ENCODE assay signal across 9 mouse cellular contexts in the genomic region with DNA sequence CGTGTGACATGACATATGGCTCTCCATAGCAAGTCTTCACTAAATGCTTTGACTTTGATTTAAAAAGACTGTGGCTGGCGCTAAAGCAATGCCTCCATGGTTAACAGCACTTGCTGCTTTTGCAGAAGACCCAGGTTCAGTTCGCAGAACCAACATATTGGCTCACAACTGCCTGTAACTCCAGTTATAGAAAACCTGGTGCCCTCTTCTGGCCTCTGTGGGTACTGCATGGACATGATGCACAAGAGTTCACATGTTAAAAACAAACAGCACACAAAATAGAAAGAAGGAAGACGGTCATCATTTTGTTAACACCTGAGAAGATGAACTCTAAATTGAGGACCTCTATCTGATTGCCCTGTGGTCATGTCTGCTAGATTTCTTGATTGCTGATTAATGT.
DNase-seq lines count a peak whose midpoint lies in the region; ATAC-seq and TF ChIP-seq lines count a peak whose summit lies in the region.
"Had no signal": no experiment of that assay in that cellular context is flagged by ENCODE, and none has a peak within 500 bp of the region (broad histone marks: within the 10 kb centered on the region; RNA-seq: fewer than 3 reads in every experiment).

No protein-coding gene starts in this region.

- no peak overlapping the region for H3K4me2 ChIP-seq in liver, embryonic 11.5 days
- H3K4me2 ChIP-seq: embryonic facial prominence, embryonic 12.5 days had no signal

- no peaks in the 10 kb centered on the region for H3K36me3 ChIP-seq in liver, embryonic 11.5 days (ENCODE audit: control insufficient read depth, insufficient read depth, low read length)
- no peaks in the 10 kb centered on the region for H3K36me3 ChIP-seq in MEL (ENCODE audit: control insufficient read depth in 1 of 2, insufficient read depth in 2 of 2, low read length in 2 of 2)
- no peaks in the 10 kb centered on the region for H3K36me3 ChIP-seq in heart, embryonic 10.5 days
- H3K36me3 ChIP-seq: embryonic facial prominence, embryonic 12.5 days had no signal

- no peaks in the 10 kb centered on the region for H3K4me1 ChIP-seq in liver, embryonic 11.5 days (replicated peaks; ENCODE audit: control insufficient read depth, insufficient read depth, low read length)
- H3K4me1 ChIP-seq in MEL (ENCODE audit: control insufficient read depth in 1 of 2, insufficient read depth in 2 of 2, low read length in 2 of 2) = no peaks in the 10 kb centered on the region
- H3K4me1 ChIP-seq in heart, embryonic 10.5 days = no peaks in the 10 kb centered on the region
- H3K4me1 ChIP-seq: embryonic facial prominence, embryonic 12.5 days had no signal

- no peak overlapping the region for H3K27ac ChIP-seq in liver, embryonic 11.5 days (ENCODE audit: low read depth, low read length)
- H3K27ac ChIP-seq in MEL (ENCODE audit: control insufficient read depth, low read depth, low read length) = no peak overlapping the region
- no peak overlapping the region for H3K27ac ChIP-seq in heart, embryonic 10.5 days
- H3K27ac ChIP-seq: embryonic facial prominence, embryonic 12.5 days had no signal

- H3K9me3 ChIP-seq in liver, embryonic 11.5 days (ENCODE audit: control insufficient read depth, low read length) = no peaks in the 10 kb centered on the region
- no peaks in the 10 kb centered on the region for H3K9me3 ChIP-seq in MEL (replicated peaks; ENCODE audit: insufficient read depth, low read length)
- no peaks in the 10 kb centered on the region for H3K9me3 ChIP-seq in heart, embryonic 10.5 days
- H3K9me3 ChIP-seq: embryonic facial prominence, embryonic 12.5 days had no signal

- ATAC-seq in liver, embryonic 11.5 days (replicated peaks; ENCODE audit: low FRiP score) = no peak

- no peak overlapping the region for H3K4me3 ChIP-seq in liver, embryonic 11.5 days (ENCODE audit: low read depth, low read length)
- no peak overlapping the region for H3K4me3 ChIP-seq in MEL (ENCODE audit: control insufficient read depth in 1 of 2, insufficient read depth in 1 of 2, low read depth in 2 of 2, low read length in 2 of 2)
- H3K4me3 ChIP-seq in heart, embryonic 10.5 days = no peak overlapping the region
- H3K4me3 ChIP-seq: embryonic facial prominence, embryonic 12.5 days had no signal

- no peak for TF ChIP-seq POLR2A in MEL (IDR thresholded peaks at IDR 0.05; ENCODE audit: control insufficient read depth in 1 of 2, insufficient read depth in 1 of 2, low read depth in 1 of 2, low read length in 2 of 2, poor library complexity in 1 of 2)

- H3K79me2 ChIP-seq in MEL (ENCODE audit: control insufficient read depth, insufficient read depth, low read length, poor library complexity) = no peaks in the 10 kb centered on the region

- TF ChIP-seq EP300 in MEL (IDR thresholded peaks at IDR 0.05; ENCODE audit: low read depth in 1 of 2, low read length in 2 of 2) = no peak

- H3K9ac ChIP-seq in liver, embryonic 11.5 days (ENCODE audit: low read depth, low read length) = no peak overlapping the region
- no peak overlapping the region for H3K9ac ChIP-seq in MEL (ENCODE audit: control insufficient read depth, low read depth, low read length, poor library complexity, severe bottlenecking)
- H3K9ac ChIP-seq: embryonic facial prominence, embryonic 12.5 days had no signal

- TF ChIP-seq RAD21 in MEL (IDR thresholded peaks at IDR 0.05; ENCODE audit: low read depth, low read length) = peak; percentile 22

- no peaks in the 10 kb centered on the region for H3K27me3 ChIP-seq in liver, embryonic 11.5 days (replicated peaks; ENCODE audit: control insufficient read depth, insufficient read depth, low read length)
- no peaks in the 10 kb centered on the region for H3K27me3 ChIP-seq in MEL (ENCODE audit: control insufficient read depth in 1 of 2, insufficient read depth in 2 of 2, low read length in 2 of 2)
- no peaks in the 10 kb centered on the region for H3K27me3 ChIP-seq in heart, embryonic 10.5 days (ENCODE audit: insufficient read depth, poor library complexity, severe bottlenecking)
- H3K27me3 ChIP-seq: embryonic facial prominence, embryonic 12.5 days had no signal

- TF ChIP-seq CTCF in MEL (IDR thresholded peaks at IDR 0.05 in 2 of 3, conservative IDR thresholded peaks at IDR 0.05 in 1 of 3; ENCODE audit: control insufficient read depth in 1 of 3, insufficient read depth in 1 of 3, low read depth in 2 of 3, low read length in 3 of 3, poor library complexity in 1 of 3, severe bottlenecking in 1 of 3) = peak; percentile 37 to 44 (median 39)

- peak; percentile 62 to 76 for DNase-seq in cerebellum, postnatal 10 days
- DNase-seq in cerebellum, adult 9-10 months = no peak
- peak; percentile 5 for DNase-seq in liver
- DNase-seq in liver, embryonic 11.5 days (ENCODE audit: low spot score) = no peak
- peak; percentile 27 for DNase-seq in MEL (ENCODE audit: low read depth, low spot score)
- DNase-seq in kidney, postnatal 36 days = peak; percentile 3 to 67
- DNase-seq in spleen, postnatal 14 days (ENCODE audit: low spot score in 2 of 2) = no peak
- DNase-seq in heart, embryonic 10.5 days (ENCODE audit: low spot score) = no peak

- 81% methylated on average over 4 of the region's 4 CpGs for WGBS in liver, embryonic 11.5 days
- WGBS in heart, embryonic 10.5 days = 80% methylated on average over 4 of the region's 4 CpGs

TF ChIP-seq in MEL, 35 proteins besides CTCF, POLR2A, EP300 and RAD21:
- peak; percentile 24; the same call in 1 of the 2 replicates for TF ChIP-seq SMC3 (IDR thresholded peaks at IDR 0.05; ENCODE audit: low read depth, low read length)
- no peak for TF ChIP-seq POLR2AphosphoS5 (IDR thresholded peaks at IDR 0.05; ENCODE audit: borderline replicate concordance, low read depth, low read length)
- no peak for TF ChIP-seq CHD1 (IDR thresholded peaks at IDR 0.05; ENCODE audit: low read depth, low read length)

Comparison
In these comparisons a context has a peak if more than half of its experiments do, and no peak if none do; other contexts are left out.
1. DNase-seq: peak in cerebellum, postnatal 10 days (2 of 2), liver (single experiment), MEL (single experiment) and kidney, postnatal 36 days (2 of 2); none in cerebellum, adult 9-10 months (single experiment), liver, embryonic 11.5 days (single experiment), spleen, postnatal 14 days (0 of 2) and heart, embryonic 10.5 days (single experiment).